Mouse (Mus musculus) embryonic facial prominence, embryonic 15.5 days (tissue): Measurements from ENCODE around the gene Rom1. TPM values are rescaled to one million over a fixed set of nuclear protein-coding genes. Genes with fewer than 3 reads are reported as not detected.
"Not testable (repeated sequence)": the region's sequence is repeated elsewhere in the genome, so short reads cannot be mapped to it uniquely, and the experiment has no call there.

Experiments used
- ATAC-seq: fragments of 200-750 bp; cut with Nextera tagmentation; 2 replicates; pipeline ENCODE4 v1.8.0; 2017; ENCODE audit warnings: low read depth, moderate TSS enrichment; ENCODE audit not compliant: insufficient number of reproducible peaks, low FRiP score, low TSS enrichment
- H3K27ac ChIP-seq: fragments of 300-500 bp; sonication (generic); replicated peaks from 2 replicates; pipeline ENCODE4 v1.5.1; 2015; ENCODE audit warnings: mild to moderate bottlenecking, inconsistent platforms
- H3K27me3 ChIP-seq: fragments of 300-500 bp; sonication (generic); 2 replicates; pipeline ENCODE4 v1.6.1; 2015; ENCODE audit warnings: inconsistent platforms
- H3K36me3 ChIP-seq: fragments of 300-500 bp; sonication (generic); 2 replicates; pipeline ENCODE4 v1.6.1; 2015; ENCODE audit warnings: mild to moderate bottlenecking, inconsistent platforms
- H3K4me1 ChIP-seq: fragments of 300-500 bp; sonication (generic); 2 replicates; pipeline ENCODE4 v1.6.1; 2015; ENCODE audit warnings: inconsistent platforms
- H3K4me2 ChIP-seq: fragments of 300-500 bp; sonication (generic); replicated peaks from 2 replicates; pipeline ENCODE4 v1.6.1; 2015; ENCODE audit warnings: mild to moderate bottlenecking, inconsistent platforms
- H3K4me3 ChIP-seq: fragments of 300-500 bp; sonication (generic); replicated peaks from 2 replicates; pipeline ENCODE4 v1.5.1; 2015; ENCODE audit warnings: mild to moderate bottlenecking, inconsistent platforms
- H3K9ac ChIP-seq: fragments of 300-500 bp; sonication (generic); 2 replicates; pipeline ENCODE4 v1.6.1; 2015; ENCODE audit warnings: inconsistent platforms
- H3K9me3 ChIP-seq: fragments of 300-500 bp; sonication (generic); replicated peaks from 2 replicates; pipeline ENCODE4 v1.6.1; 2016; ENCODE audit warnings: inconsistent platforms
- WGBS: fragments of 180-500 bp; shearing (Covaris S2); methylation state at CpG from one replicate; pipeline ENCODE4 v1.1.7; 2015; 5-methylcytosine and 5-hydroxymethylcytosine counted together
- polyA plus RNA-seq: library from polyadenylated mRNA; unstranded; fragments of >200 nt; fragmentation: Nextera tagmentation; extraction: Ambion mirVana; gene quantifications from 2 replicates; pipeline ENCODE4 v1.2.1, GENCODE M21; 2015

The Rom1 gene
- polyA plus RNA-seq, 1 experiment from 2014 or later = 4.2 TPM

DNA sequence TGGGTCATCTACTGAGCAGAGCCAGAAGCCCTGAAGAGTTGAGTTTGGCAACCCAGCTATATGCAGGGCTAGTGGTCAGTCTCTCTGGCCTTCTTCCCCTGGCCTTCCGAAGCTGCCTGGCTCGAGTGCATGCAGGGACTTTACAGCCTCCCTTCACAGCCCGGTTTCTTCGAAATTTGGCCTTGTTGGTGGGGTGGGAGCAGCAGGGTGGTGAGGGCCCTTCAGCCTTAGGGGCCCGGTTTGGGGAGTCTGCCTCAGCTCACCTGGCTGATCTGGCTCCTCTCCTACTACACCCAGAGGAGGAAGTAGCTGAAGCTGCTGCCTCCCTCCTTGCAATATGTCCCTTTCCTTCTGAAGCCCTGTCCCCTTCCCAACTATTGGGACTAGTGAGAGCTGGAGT lies 32.9 kb downstream of the Rom1 start:
- H3K4me3 ChIP-seq = not testable (repeated sequence)

DNA sequence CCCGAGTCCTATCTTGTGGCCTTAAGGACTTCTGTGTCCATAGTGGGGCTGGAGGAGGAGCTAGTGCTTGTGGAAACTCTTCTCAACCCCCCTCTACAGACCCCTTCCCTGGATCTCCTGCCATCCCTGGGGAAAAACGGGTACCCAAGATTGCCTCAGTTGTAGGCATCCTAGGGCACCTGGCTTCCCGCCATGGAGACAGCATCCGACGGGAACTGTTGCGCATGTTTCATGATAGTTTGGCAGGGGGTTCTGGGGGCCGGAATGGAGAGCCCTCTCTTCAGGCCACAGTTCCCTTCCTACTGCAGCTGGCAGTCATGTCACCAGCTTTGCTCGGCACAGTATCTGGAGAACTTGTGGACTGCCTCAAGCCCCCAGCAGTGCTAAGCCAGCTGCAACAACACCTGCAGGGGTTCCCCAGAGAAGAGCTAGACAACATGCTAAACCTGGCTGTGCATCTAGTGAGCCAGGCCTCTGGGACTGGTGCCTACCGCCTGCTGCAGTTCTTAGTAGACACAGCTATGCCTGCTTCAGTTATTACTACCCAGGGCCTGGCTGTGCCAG lies 33.7 kb downstream of the Rom1 start:
- H3K27ac ChIP-seq = no peak overlapping the region
- peaks cover 33% of the 10 kb centered on the region for H3K36me3 ChIP-seq
- H3K4me1 ChIP-seq = peaks cover 38% of the 10 kb centered on the region
- H3K9me3 ChIP-seq = no peaks in the 10 kb centered on the region
- no peaks in the 10 kb centered on the region for H3K27me3 ChIP-seq
- H3K4me2 ChIP-seq = no peak overlapping the region
- no peak overlapping the region for H3K4me3 ChIP-seq
- WGBS = 88% methylated on average over 9 of the region's 9 CpGs
- H3K9ac ChIP-seq = no peak overlapping the region
- ATAC-seq = no peak

More for the DNA sequence above, 32.9 kb downstream of the Rom1 start:
- 91% methylated on average over 5 of the region's 5 CpGs for WGBS
- H3K4me1 ChIP-seq = peaks cover 38% of the 10 kb centered on the region
- peaks cover 26% of the 10 kb centered on the region for H3K36me3 ChIP-seq
- H3K4me2 ChIP-seq, ATAC-seq, H3K27me3 ChIP-seq, H3K9me3 ChIP-seq: not testable (repeated sequence)
- H3K27ac ChIP-seq = 0 out of 2 replicates have a peak overlapping the region, but pooled peaks have one; percentile 28
- peak overlapping the region; percentile 2; the same call in 1 of the 2 replicates for H3K9ac ChIP-seq

DNA sequence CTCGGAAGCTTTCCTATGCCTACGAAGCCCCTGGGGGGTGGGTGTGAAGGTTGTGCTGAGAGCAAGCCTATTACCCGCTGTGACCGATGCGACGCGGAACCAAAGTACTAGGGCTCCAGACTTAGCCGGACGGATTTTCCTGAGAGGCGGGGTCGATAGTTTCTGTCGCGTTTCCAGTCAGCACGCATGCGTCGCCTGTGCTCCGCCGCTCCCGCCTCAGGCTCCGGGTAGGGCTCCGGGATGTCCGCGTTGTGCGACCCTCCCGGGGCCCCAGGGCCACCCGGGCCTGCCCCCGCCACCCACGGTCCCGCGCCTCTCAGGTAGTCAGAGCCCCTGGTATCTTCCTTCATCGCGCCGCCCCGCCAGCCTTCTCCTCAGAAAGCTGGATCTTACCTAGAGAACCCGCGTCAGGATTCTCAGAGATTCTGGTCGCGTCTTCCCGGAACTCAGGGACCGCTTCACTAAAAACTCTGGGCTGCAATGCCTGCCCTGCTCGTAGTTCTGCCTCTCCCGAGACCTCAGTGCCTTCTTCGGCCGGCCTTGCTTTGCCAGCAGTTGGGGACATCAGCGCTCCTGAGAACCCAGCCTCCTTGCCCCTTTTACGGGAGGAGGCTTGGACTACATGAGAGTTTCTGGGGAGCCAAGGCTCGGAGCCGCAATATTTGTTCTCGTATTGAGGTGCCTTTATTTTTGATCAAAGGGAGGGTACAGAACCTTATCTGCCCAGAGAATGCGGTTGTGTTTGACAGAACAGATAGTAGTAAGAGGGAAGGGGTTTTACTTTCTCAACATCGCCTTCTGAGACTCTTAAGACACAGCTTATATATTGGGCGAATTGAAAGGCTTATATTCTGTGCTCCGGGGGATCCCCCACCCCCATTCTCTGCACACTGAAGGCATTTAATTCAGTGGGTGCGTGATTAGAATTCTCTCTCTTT lies 36.1 kb downstream of the Rom1 start, which contains the start of gene Ints5:
TSS of gene Ints5 (plus strand) at position 177 of the 938 bp plus-strand sequence.
- peaks cover 37% of the 10 kb centered on the region for H3K36me3 ChIP-seq
- peak; percentile 40 for ATAC-seq
- H3K4me3 ChIP-seq = peak within 1 kb of the TSS; percentile 88
- H3K27me3 ChIP-seq = no peaks in the 10 kb centered on the region
- H3K27ac ChIP-seq = peak within 1 kb of the TSS; percentile 90
- WGBS = 2% methylated on average over 54 of the region's 54 CpGs
- peak within 1 kb of the TSS; percentile 72 for H3K4me2 ChIP-seq
- H3K9ac ChIP-seq = peak within 1 kb of the TSS; percentile 89
- no peaks in the 10 kb centered on the region for H3K9me3 ChIP-seq
- peaks cover 35% of the 10 kb centered on the region for H3K4me1 ChIP-seq

DNA sequence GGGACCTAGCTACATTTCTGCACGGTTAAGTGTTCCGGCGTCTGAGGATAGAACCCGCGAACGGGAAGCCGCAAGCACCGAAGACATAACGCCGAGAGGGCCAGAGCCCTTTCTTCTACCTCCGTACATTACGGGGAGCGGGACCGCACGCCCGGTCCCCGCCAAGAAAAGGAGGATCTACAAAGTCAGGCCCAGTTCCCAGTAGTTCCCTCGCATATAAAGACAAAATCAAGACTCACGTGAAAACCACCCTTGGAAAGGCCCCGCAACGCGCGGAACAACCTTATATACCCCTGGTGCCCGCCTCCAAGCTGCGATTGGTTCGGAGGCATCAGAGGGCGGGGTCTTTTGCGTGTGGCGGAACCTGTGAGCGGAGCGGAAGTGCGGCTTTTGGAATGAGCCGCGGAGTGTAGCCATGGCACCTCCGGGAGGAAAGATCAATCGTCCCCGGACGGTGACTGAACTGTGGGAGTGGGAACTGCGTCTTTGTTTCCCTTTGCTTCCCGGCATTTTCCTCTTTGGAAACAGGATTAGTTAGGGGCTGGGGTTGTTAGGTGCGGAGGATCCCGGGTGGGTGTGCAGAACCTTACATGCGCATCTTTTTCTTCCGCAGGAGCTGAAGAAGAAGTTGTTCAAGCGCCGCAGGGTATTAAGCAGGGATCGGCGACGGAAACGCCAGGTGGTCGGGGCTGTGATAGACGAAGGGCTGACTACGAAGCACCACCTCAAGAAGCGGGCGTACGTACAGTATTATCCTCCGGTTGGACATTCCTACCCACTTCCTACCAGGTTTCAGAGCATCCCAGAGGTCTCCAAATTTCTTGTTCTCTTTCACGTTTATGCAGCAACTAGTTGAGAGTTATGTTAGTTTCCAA lies 40.4 kb downstream of the Rom1 start, which contains the start of the genes 1810009A15Rik and Gm49416:
TSS of gene 1810009A15Rik (plus strand) at position 343 of the 875 bp plus-strand sequence.
TSS of gene Gm49416 (plus strand) at position 416 of the 875 bp plus-strand sequence.
- Histone ChIP-seq H3K27me3 (no peaks in the 10 kb centered on the region), H3K36me3 (peaks cover 15% of the 10 kb centered on the region), H3K4me3 (peak within 1 kb of the TSS; percentile 70), H3K9me3 (no peaks in the 10 kb centered on the region), H3K9ac (peak within 1 kb of the TSS; percentile 89), H3K4me1 (peaks cover 22% of the 10 kb centered on the region), H3K4me2 (peak within 1 kb of the TSS; percentile 70), H3K27ac (peak within 1 kb of the TSS; percentile 88)
- under 1% methylated on average over 58 of the region's 58 CpGs for WGBS
- ATAC-seq = peak; percentile 93

DNA sequence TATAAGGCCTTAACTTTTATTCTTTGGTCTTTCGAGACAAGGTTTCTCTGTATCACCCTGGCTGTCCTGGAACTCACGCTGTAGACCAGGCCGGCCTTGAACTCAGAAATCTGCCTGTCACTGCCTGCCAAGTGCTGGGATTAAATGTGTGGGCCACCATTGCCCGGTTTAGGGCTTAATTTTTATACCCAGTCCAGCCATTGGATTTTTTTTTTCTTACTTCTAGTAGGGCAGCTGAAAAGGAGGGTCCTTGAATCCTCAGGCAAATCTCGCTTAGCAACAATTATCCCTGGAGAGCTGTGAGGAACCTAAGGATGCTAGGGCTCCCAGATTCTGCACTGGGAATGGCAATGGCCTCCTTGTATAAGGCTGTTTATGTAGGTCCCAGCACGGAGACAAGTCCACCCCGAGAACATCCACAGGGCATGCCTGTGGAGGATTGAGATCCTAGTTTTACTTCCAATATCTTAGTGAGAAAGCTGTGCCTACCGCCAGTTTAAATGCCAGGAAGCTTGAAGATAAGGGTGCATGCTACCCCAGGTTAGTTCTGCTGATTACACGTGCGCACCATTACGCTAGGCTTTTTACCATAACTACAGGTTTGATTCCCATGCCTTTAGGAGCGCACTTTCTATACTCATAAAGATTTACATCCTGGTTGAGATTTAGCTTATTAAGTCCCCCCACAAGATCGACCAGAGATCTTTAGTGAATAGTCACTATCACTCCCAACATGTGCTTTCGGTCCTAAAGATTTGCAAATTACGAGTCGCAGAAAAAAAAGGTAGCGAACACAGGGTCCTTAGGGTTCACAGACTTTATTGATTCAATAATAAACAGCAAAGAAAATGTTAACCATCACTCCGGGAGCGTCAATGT lies 41.3 kb downstream of the Rom1 start:
- H3K4me3 ChIP-seq = peak overlapping the region; percentile 70
- peaks cover 18% of the 10 kb centered on the region for H3K4me1 ChIP-seq
- H3K9me3 ChIP-seq = no peaks in the 10 kb centered on the region
- peaks cover 15% of the 10 kb centered on the region for H3K36me3 ChIP-seq
- no peaks in the 10 kb centered on the region for H3K27me3 ChIP-seq
- no peak for ATAC-seq
- H3K27ac ChIP-seq = peak overlapping the region; percentile 88
- H3K4me2 ChIP-seq = peak overlapping the region; percentile 70
- peak overlapping the region; percentile 89 for H3K9ac ChIP-seq
- WGBS = 13% methylated on average over 19 of the region's 19 CpGs

DNA sequence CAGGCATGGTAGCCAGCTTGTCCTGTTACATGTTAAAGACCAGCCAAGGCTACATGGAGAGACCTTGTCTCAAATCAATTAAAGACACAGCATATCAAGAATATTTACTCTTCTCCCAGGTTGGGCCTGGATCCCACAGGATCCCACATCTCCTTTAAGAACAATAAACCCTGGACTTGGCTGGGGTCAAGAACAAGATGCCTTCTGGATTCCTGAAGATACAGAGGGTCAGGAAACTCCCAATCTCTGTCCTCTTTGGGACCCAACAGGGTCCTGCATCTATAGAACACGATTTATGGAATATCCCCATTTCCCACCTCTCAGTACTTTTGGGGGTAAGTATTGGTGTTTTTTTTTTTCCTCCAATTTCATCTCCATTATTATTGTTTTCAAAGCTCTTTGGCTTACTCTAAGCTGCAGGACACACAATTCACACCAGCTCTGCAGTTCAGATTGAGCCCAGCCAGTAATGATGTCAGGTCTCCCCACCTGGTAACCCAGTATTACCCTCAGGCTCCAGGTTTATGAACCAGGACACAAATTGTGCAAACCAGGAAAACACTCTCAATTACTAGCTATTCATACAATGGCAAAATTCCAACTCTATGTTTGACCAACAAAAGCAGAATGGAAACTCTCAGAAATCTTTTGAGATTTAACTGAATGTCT lies 42.1 kb downstream of the Rom1 start:
- H3K27ac ChIP-seq = peak overlapping the region; percentile 88
- H3K4me2 ChIP-seq = peak overlapping the region; percentile 70; the same call in 1 of the 2 replicates
- WGBS = 44% methylated on average over 1 of the region's 1 CpGs
- peaks cover 18% of the 10 kb centered on the region for H3K4me1 ChIP-seq
- no peak overlapping the region for H3K4me3 ChIP-seq
- no peaks in the 10 kb centered on the region for H3K27me3 ChIP-seq
- H3K36me3 ChIP-seq = peaks cover 15% of the 10 kb centered on the region
- H3K9ac ChIP-seq = no peak overlapping the region; the same call in 1 of the 2 replicates
- H3K9me3 ChIP-seq = no peaks in the 10 kb centered on the region
- ATAC-seq = no peak

DNA sequence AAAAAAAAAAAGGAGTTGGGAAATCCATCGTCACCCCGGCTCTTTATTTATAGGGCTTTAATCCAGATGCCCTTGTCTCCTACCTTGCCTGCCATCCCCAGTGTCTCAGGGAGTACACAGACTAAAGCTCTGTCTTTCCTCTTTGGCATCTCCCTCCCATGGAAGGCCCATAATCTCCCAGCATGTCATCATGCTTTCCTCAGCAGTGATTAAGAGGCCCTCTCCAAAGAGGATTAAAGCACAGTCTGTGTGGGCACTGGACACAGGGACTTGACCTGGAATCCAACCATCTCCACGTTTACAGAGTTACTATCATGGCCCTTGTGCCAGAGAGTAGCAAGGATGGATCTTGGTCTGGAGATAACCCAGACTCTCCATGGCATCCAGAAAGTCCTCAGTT lies 45.5 kb downstream of the Rom1 start, which contains the start of the genes Lbhd1 and Gm49403:
TSS of gene Lbhd1 (plus strand) at position 117 of the 400 bp plus-strand sequence.
TSS of gene Gm49403 (plus strand) at position 315 of the 400 bp plus-strand sequence.
- Histone ChIP-seq H3K36me3 (no peaks in the 10 kb centered on the region), H3K4me1 (peaks cover 26% of the 10 kb centered on the region), H3K27ac (no peak within 1 kb of the TSS), H3K4me3 (no peak within 1 kb of the TSS), H3K27me3 (no peaks in the 10 kb centered on the region), H3K4me2 (no peak within 1 kb of the TSS), H3K9ac (no peak within 1 kb of the TSS), H3K9me3 (no peaks in the 10 kb centered on the region)
- WGBS = 74% methylated on average over 3 of the region's 3 CpGs
- ATAC-seq = no peak

DNA sequence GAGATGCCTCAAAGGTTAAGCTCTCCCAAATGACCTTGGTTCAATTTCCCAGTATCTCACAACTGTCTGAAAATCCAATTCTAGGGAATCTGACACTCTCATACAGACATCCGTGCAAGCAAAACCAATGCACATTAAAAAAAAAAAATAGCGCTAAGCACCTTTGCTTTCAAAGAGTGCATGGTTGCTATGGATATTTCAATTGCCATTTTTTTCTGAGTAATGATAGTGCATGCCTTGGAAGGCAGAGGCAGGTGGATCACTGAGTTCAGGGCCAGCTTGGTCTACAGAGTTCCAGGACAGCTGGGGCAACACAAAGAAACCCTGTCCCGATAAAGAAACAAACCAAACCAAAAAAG lies 48.1 kb downstream of the Rom1 start:
- no peaks in the 10 kb centered on the region for H3K27me3 ChIP-seq
- H3K4me3 ChIP-seq = peak overlapping the region; percentile 76
- peaks cover 14% of the 10 kb centered on the region for H3K36me3 ChIP-seq
- 9% methylated on average over 3 of the region's 3 CpGs for WGBS
- H3K27ac ChIP-seq = peak overlapping the region; percentile 90; the same call in 1 of the 2 replicates
- H3K4me2 ChIP-seq = peak overlapping the region; percentile 76
- peaks cover 15% of the 10 kb centered on the region for H3K4me1 ChIP-seq
- ATAC-seq = no peak
- H3K9ac ChIP-seq = peak overlapping the region; percentile 86
- H3K9me3 ChIP-seq = no peaks in the 10 kb centered on the region

DNA sequence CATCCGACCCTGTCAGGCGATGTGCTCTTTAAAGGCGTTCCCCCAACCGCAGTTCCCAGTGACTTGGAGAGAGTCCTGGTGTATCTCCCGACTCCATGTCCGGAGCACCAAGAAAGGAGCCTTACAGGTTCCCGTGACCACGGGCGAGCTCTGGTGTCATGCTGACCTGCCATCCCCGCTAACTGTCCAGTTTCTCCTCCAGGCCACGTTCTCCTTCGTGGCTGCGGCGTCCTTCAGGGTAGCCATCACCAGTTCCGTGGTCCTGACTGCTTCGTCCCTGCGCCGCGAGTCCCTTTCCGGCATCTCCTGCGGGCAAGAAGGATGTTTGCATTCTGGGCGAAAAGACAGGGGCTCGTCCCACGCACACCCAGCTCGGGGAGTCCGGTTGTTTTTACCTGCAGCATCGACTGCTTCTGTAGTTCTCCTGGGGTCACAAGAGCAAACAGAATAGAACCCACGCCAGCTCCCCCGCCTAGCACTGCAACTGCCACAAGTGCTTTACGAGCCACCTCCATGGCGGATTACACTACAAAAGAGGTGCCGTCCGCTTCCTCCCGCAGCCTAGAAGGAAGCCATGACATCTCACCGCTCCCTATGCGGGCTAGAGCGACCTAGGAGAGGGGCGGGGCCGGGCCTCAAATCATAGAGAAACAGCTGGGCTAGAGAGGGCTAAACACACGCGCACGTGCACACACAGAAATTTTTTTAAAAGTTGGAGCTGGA lies 48.7 kb downstream of the Rom1 start, which contains the start of gene Uqcc3:
TSS of gene Uqcc3 (minus strand) at position 613 of the 723 bp plus-strand sequence.
- ATAC-seq = peak; percentile 96
- Histone ChIP-seq H3K4me3 (peak within 1 kb of the TSS; percentile 76), H3K4me2 (peak within 1 kb of the TSS; percentile 76), H3K4me1 (peaks cover 15% of the 10 kb centered on the region), H3K27me3 (no peaks in the 10 kb centered on the region), H3K36me3 (peaks cover 19% of the 10 kb centered on the region), H3K9me3 (no peaks in the 10 kb centered on the region), H3K9ac (peak within 1 kb of the TSS; percentile 86), H3K27ac (peak within 1 kb of the TSS; percentile 90)
- WGBS = under 1% methylated on average over 42 of the region's 42 CpGs
